Mouse (Mus musculus): ENCODE data around the gene Lrsam1. TPM values are rescaled to one million over a fixed set of nuclear protein-coding genes. Genes with fewer than 3 reads are reported as not detected.
"Not testable (repeated sequence)": the region's sequence is repeated elsewhere in the genome, so short reads cannot be mapped to it uniquely, and the experiment has no call there.

The Lrsam1 gene
- 1 to 10 TPM; 4.1 to 4.7 TPM for polyA plus RNA-seq (2017; shearing (Covaris generic))

- ATAC-seq = peak; percentile 84
Observed at GRCm38 (mm10) chr2:32961192-32961995, at the start of gene Lrsam1, which contains the start of gene Rpl12. Gene Lrsam1, minus strand, starts transcription at chr2:32961614. Gene Rpl12, plus strand, starts transcription at chr2:32961559.

GRCm38 (mm10) chr2:33009055-33009454, 47.6 kb upstream of the Lrsam1 start:
- ATAC-seq = not testable (repeated sequence)

- ATAC-seq = no peak
Observed at GRCm38 (mm10) chr2:33005041-33005440, 43.6 kb upstream of the Lrsam1 start.

- no peak for ATAC-seq
Observed at GRCm38 (mm10) chr2:33002144-33002543, 40.7 kb upstream of the Lrsam1 start.

GRCm38 (mm10) chr2:32999752-33000151, 38.3 kb upstream of the Lrsam1 start:
- no peak for ATAC-seq

GRCm38 (mm10) chr2:32997792-32998191, 36.4 kb upstream of the Lrsam1 start:
- no peak for ATAC-seq

GRCm38 (mm10) chr2:32997081-32997480, 35.7 kb upstream of the Lrsam1 start:
- no peak for ATAC-seq

GRCm38 (mm10) chr2:32992130-32992529, 30.7 kb upstream of the Lrsam1 start:
- ATAC-seq = no peak

GRCm38 (mm10) chr2:32990167-32990832, 28.9 kb upstream of the Lrsam1 start:
- no peak for ATAC-seq

- no peak for ATAC-seq
Observed at GRCm38 (mm10) chr2:32989376-32989775, 28.0 kb upstream of the Lrsam1 start.

- ATAC-seq = no peak
Observed at GRCm38 (mm10) chr2:32985844-32986243, 24.4 kb upstream of the Lrsam1 start.

GRCm38 (mm10) chr2:32983617-32984016, 22.2 kb upstream of the Lrsam1 start:
- ATAC-seq = no peak

GRCm38 (mm10) chr2:32982700-32983099, 21.3 kb upstream of the Lrsam1 start:
- no peak for ATAC-seq

GRCm38 (mm10) chr2:32981725-32982271, 20.4 kb upstream of the Lrsam1 start, which contains the start of gene Slc2a8:
Gene Slc2a8, minus strand, starts transcription at chr2:32982083.
- peak; percentile 99 for ATAC-seq

GRCm38 (mm10) chr2:32981281-32981680, 19.9 kb upstream of the Lrsam1 start:
- ATAC-seq = peak; percentile 5

GRCm38 (mm10) chr2:32979675-32980074, 18.3 kb upstream of the Lrsam1 start:
- ATAC-seq = no peak

- no peak for ATAC-seq
Observed at GRCm38 (mm10) chr2:32978675-32979074, 17.3 kb upstream of the Lrsam1 start.

GRCm38 (mm10) chr2:32977114-32977513, 15.7 kb upstream of the Lrsam1 start:
- ATAC-seq = no peak

GRCm38 (mm10) chr2:32974216-32974615, 12.8 kb upstream of the Lrsam1 start:
- no peak for ATAC-seq

- ATAC-seq = no peak
Observed at GRCm38 (mm10) chr2:32971235-32971634, 9.8 kb upstream of the Lrsam1 start.

GRCm38 (mm10) chr2:32969326-32969725, 7.9 kb upstream of the Lrsam1 start:
- no peak for ATAC-seq

- ATAC-seq = no peak
Observed at GRCm38 (mm10) chr2:32968024-32968614, 6.7 kb upstream of the Lrsam1 start.
